Mouse (Mus musculus) heart, postnatal 4 days (tissue): ENCODE measurements at regions not wholly inside any gene's neighbourhood (a gene's known extent, or its start where the extent isn't known, plus 50 kb on each side); places are given as distances from the start of the nearest gene placed in this dataset.

Experiments used
- DNase-seq: peaks from one replicate; pipeline ENCODE4 v3.0.0; 2021

GRCm38 (mm10) chr13:47585158-47585557 is 462.7 kb downstream of the Rnf144b start:
- no peak for DNase-seq

- DNase-seq, result no peak
These were observed 480.2 kb downstream of the Rnf144b start for GRCm38 (mm10) chr13:47602646-47603045.

GRCm38 (mm10) chr13:47611439-47611838 is 489.0 kb downstream of the Rnf144b start:
- no peak for DNase-seq

GRCm38 (mm10) chr13:47636511-47637103 is 514.2 kb downstream of the Rnf144b start:
- DNase-seq, result no peak

GRCm38 (mm10) chr13:47642341-47642740 is 519.9 kb downstream of the Rnf144b start:
- peak; percentile 5 for DNase-seq

- DNase-seq, result no peak
These were observed 522.6 kb downstream of the Rnf144b start for GRCm38 (mm10) chr13:47645081-47645480.

- no peak for DNase-seq
These were observed 525.2 kb downstream of the Rnf144b start for GRCm38 (mm10) chr13:47647693-47648092.

- peak; percentile 20 for DNase-seq
These were observed 527.6 kb downstream of the Rnf144b start for GRCm38 (mm10) chr13:47650093-47650492.

- DNase-seq, result peak; percentile 7
These were observed 544.0 kb downstream of the Rnf144b start for GRCm38 (mm10) chr13:47666470-47666869.

- peak; percentile 97 for DNase-seq
These were observed 544.7 kb downstream of the Rnf144b start for GRCm38 (mm10) chr13:47666956-47667701.

GRCm38 (mm10) chr13:47688131-47688530 is 565.7 kb downstream of the Rnf144b start:
- no peak for DNase-seq

GRCm38 (mm10) chr13:47693815-47694214 is 567.2 kb upstream of the Id4 start:
- DNase-seq, result no peak

- DNase-seq, result no peak
These were observed 565.2 kb upstream of the Id4 start for GRCm38 (mm10) chr13:47695877-47696276.

GRCm38 (mm10) chr13:47700556-47700955 is 560.5 kb upstream of the Id4 start:
- DNase-seq, result no peak

GRCm38 (mm10) chr13:47707961-47708609 is 552.9 kb upstream of the Id4 start:
- no peak for DNase-seq

GRCm38 (mm10) chr13:47709323-47709722 is 551.7 kb upstream of the Id4 start:
- DNase-seq, result no peak

- DNase-seq, result no peak
These were observed 548.5 kb upstream of the Id4 start for GRCm38 (mm10) chr13:47712507-47712906.

GRCm38 (mm10) chr13:47716265-47716664 is 544.8 kb upstream of the Id4 start:
- peak; percentile 70 for DNase-seq

GRCm38 (mm10) chr13:47720645-47721044 is 540.4 kb upstream of the Id4 start:
- DNase-seq, result no peak

- no peak for DNase-seq
These were observed 526.6 kb upstream of the Id4 start for GRCm38 (mm10) chr13:47734415-47734814.

GRCm38 (mm10) chr13:47735426-47736063 is 525.5 kb upstream of the Id4 start:
- DNase-seq, result no peak

GRCm38 (mm10) chr13:47748906-47749305 is 512.1 kb upstream of the Id4 start:
- DNase-seq, result no peak

GRCm38 (mm10) chr13:47751033-47751432 is 510.0 kb upstream of the Id4 start:
- DNase-seq, result no peak
